Mouse (Mus musculus): ENCODE results near the gene Hint1. TPM values are rescaled to one million over a fixed set of nuclear protein-coding genes. Genes with fewer than 3 reads are reported as not detected.

Gene Hint1
- 396 and 431 TPM in 2 replicates for polyA plus RNA-seq (2012; rRNA removed)

DNA sequence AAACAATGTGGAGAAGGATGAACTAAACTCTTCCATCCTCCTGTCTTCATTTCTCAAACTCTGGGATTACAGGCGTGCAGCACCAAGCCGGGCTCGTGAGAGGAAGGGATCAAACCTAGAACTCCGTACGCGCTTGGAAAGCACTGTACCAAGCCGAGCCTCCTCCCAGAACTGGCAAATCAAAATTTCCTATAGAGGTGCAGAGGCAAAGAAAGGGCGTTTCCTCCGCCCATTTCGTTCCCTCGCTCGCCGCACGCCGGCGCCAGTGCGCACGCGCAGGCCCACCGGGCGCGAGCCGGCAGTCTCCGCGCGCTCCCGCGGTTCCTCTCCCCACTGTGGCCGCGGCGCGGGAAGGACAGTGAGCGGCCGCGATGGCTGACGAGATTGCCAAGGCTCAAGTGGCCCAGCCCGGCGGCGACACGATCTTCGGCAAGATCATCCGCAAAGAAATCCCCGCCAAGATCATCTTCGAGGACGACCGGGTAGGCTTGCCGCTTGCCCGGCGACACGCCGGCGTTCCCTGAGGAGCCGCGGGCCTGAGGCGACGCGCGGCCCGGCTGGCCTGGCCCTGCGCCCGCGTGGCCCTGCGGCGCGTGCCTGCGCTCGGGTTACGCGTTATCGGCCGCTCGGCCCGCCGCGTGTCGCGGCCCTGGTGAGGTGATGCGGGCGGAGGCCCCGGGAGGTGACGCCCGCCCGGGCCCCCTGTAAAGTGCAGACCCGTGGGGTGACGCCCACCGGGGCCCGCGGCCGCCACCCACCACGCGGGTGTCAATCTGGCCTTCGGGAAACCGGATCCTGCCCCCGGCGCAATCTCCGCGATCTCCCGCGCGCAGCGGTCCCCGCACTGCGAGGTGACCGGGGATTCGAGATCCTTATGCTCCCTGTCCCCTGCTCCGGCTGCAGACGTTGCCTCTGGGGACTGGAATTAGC, at the start of gene Hint1:
Gene Hint1 (plus strand): TSS at position 265 of the 930 bp plus-strand sequence.

DNA sequence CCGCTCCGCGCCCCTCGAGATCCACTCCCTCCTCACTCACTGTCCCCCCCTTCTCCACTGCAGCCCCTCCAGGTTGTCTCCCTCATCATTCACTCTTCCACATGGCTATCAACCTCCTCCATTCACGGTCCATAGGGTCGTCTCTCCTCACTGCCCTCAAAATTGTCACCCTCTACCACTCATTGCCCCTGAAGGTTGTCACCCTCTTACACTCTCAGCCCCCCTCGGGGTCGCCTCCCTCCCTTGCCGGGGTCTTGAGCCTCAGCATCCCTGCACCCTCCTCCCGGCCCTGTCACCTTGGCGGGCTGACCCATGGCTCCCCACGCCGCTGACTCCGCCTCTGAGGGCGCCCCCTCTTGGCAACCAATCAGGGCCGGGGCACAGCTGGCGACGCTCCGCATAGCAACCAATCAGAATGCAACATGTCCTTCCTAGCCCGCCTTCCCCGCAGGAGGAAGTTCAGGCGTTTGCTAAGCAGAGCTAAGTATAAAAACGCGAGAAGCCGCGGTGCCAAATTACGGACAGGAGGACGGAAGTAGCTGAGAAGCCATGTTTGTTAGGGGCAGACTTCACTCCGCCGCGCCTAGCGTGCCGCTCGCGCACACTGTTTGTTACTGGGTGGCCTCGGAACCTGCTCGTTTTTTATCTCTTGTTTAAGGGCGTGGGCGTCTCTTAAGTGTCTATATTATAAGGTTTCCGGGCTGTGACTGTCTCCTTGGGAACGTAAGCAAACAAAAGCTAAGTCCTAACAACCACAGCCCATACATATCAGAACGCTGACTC, 5.7 kb upstream of the Hint1 start, which contains the start of gene Lyrm7:
Gene Lyrm7 (minus strand): TSS at position 661 of the 783 bp plus-strand sequence.

DNA sequence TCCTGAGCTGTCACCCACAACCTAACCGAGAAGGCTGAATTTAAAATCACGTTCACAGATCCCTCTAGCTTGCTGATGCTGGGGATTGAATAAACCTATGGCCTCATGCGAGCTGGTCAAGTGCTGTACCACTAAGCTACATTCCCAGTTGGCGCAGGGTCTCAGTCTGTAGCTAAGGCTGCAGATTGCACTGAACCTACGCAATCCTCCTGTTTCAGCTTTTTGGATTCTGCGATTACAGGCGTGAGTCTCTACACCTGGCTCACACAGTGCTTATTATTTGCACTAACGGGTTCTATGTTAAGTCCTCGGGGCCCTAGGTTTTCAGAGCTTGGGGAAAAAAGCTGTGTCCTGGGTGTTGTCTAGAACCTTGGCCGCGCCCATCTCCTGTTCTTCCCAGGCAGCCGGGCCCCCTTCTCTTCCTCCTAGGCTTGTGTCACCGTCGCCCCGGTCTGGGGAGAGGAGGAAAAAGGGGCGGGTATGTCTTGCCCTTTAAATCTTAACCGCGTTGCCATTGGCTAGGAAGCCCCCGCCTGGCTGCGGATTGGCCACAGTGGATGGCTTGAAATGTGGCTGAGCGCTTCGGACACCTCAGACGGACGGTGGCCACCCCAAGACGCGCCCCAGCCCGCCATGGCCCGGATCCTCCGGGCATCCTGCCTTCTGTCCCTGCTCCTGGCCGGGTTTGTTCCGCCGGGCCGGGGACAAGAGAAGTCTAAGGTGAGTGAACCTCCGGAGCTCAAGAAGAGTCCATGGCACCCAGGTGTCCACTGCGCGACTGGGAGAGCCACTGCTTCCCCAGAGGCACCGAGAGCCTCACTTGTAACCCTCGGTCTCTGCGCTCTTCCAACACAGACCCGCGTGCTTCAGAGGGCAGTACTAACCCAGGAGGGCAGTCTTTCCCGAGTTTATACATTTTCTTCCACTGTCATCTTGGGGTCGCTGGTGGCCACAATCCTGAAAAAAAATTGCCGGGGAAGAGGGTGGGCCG, 36.4 kb downstream of the Hint1 start, which contains the start of gene Gpx3:
Gene Gpx3 (plus strand): TSS at position 121 of the 991 bp plus-strand sequence.

Other genes starting within 250 kb of the Hint1 start
- gene Cdc42se2, start 78.7 kb upstream of the Hint1 start, polyA plus RNA-seq (2012; rRNA removed) = 11.3 and 11.6 TPM in 2 replicates
- 2.1 and 2.3 TPM in 2 replicates for gene Lyrm7, start 5.5 kb upstream of the Hint1 start, polyA plus RNA-seq (2012; rRNA removed)
- 11.3 and 11.4 TPM in 2 replicates for gene Gpx3, start 36.1 kb downstream of the Hint1 start, polyA plus RNA-seq (2012; rRNA removed)
- gene Tnip1, start 96.5 kb downstream of the Hint1 start, polyA plus RNA-seq (2012; rRNA removed) = 6.2 and 6.8 TPM in 2 replicates
- 50.4 and 52.9 TPM in 2 replicates for gene Anxa6, start 167.1 kb downstream of the Hint1 start, polyA plus RNA-seq (2012; rRNA removed)
- gene Ccdc69, start 211.7 kb downstream of the Hint1 start, polyA plus RNA-seq (2012; rRNA removed) = 1.9 and 2.0 TPM in 2 replicates
- 25.0 and 27.9 TPM in 2 replicates for gene Gm2a, start 231.7 kb downstream of the Hint1 start, polyA plus RNA-seq (2012; rRNA removed)

Data from liver, embryonic 18 days (tissue).